Mouse (Mus musculus) MEL (cell line): ENCODE results near the gene Galnt2. TPM values are rescaled to one million over a fixed set of nuclear protein-coding genes. Genes with fewer than 3 reads are reported as not detected.

ENCODE experiments used
- DNase-seq: peaks from one replicate; pipeline ENCODE4 v3.0.0; 2011; ENCODE audit warnings: low read depth, low spot score
- H3K27ac ChIP-seq: 2 replicates; pipeline ENCODE4 v1.5.1; 2012; ENCODE audit warnings: low read depth, mild to moderate bottlenecking, control low read depth, low read length, moderate library complexity; ENCODE audit not compliant: control insufficient read depth
- H3K27me3 ChIP-seq, 2 experiments: fragments of 150-350 bp in 1 of 2; sonication (generic) in 1 of 2; 2 replicates each; pipeline ENCODE4 v1.6.1; 2012; ENCODE audit warnings: low read length in 2 of 2, mild to moderate bottlenecking in 2 of 2, improper control_type of control experiment in 1 of 2, moderate library complexity in 1 of 2; ENCODE audit not compliant: insufficient read depth in 2 of 2, control insufficient read depth in 1 of 2
- H3K36me3 ChIP-seq, 2 experiments: 2 replicates each; pipeline ENCODE4 v1.6.1; 2012 to 2014; ENCODE audit warnings: low read length in 2 of 2, improper control_type of control experiment in 1 of 2, inconsistent platforms in 1 of 2, mild to moderate bottlenecking in 1 of 2; ENCODE audit not compliant: insufficient read depth in 2 of 2, control insufficient read depth in 1 of 2
- H3K4me1 ChIP-seq, 2 experiments: fragments of 150-350 bp in 1 of 2; sonication (generic) in 1 of 2; 2 replicates each; pipeline ENCODE4 v1.6.1; 2012; ENCODE audit warnings: low read length in 2 of 2, improper control_type of control experiment in 1 of 2, mild to moderate bottlenecking in 1 of 2; ENCODE audit not compliant: insufficient read depth in 2 of 2, control insufficient read depth in 1 of 2
- H3K4me3 ChIP-seq, 2 experiments: fragments of 150-350 bp in 1 of 2; sonication (generic) in 1 of 2; 2 replicates each; pipeline ENCODE4 v1.5.1; 2012; ENCODE audit warnings: low read depth in 2 of 2, low read length in 2 of 2, mild to moderate bottlenecking in 2 of 2, moderate library complexity in 2 of 2, control low read depth in 1 of 2, improper control_type of control experiment in 1 of 2; ENCODE audit not compliant: control insufficient read depth in 1 of 2, insufficient read depth in 1 of 2
- H3K79me2 ChIP-seq: 2 replicates; pipeline ENCODE4 v1.6.1; 2012; ENCODE audit warnings: mild to moderate bottlenecking, low read length, moderate library complexity; ENCODE audit not compliant: control insufficient read depth, poor library complexity, insufficient read depth
- H3K9ac ChIP-seq: 2 replicates; pipeline ENCODE4 v1.6.1; 2012; ENCODE audit warnings: low read depth, mild to moderate bottlenecking, control low read depth, low read length, moderate library complexity; ENCODE audit not compliant: control insufficient read depth, poor library complexity, severe bottlenecking
- H3K9me3 ChIP-seq: fragments of 150-350 bp; sonication (generic); replicated peaks from 2 replicates; pipeline ENCODE4 v1.6.1; 2012; ENCODE audit warnings: mild to moderate bottlenecking, low read length, improper control_type of control experiment, moderate library complexity; ENCODE audit not compliant: insufficient read depth
- CTCF ChIP-seq, 3 experiments: IDR thresholded peaks in 2 of 3; conservative IDR thresholded peaks in 1 of 3; 2 replicates each; pipeline ENCODE4 v1.5.1; 2011 to 2012; ENCODE audit warnings: low read length in 3 of 3, low read depth in 2 of 3, mild to moderate bottlenecking in 2 of 3, improper control_type of control experiment in 1 of 3, inconsistent platforms in 1 of 3, mixed read lengths in 1 of 3, moderate library complexity in 1 of 3; ENCODE audit not compliant: control insufficient read depth in 1 of 3, insufficient read depth in 1 of 3, poor library complexity in 1 of 3, severe bottlenecking in 1 of 3
- GATA1 ChIP-seq: IDR thresholded peaks from 2 replicates; pipeline ENCODE4 v1.6.1; 2011; ENCODE audit warnings: low read depth, low read length, improper control_type of control experiment
- MXI1 ChIP-seq: IDR thresholded peaks from 2 replicates; pipeline ENCODE4 v1.6.1; 2011; ENCODE audit warnings: mild to moderate bottlenecking, low read depth, low read length, improper control_type of control experiment
- NELFE ChIP-seq: IDR thresholded peaks from 2 replicates; pipeline ENCODE4 v1.6.1; 2011; ENCODE audit warnings: low read depth, low read length, improper control_type of control experiment
- TAL1 ChIP-seq: IDR thresholded peaks from 2 replicates; pipeline ENCODE4 v1.6.1; 2012; ENCODE audit warnings: mild to moderate bottlenecking, inconsistent platforms, low read length, moderate library complexity, mixed read lengths
- TBP ChIP-seq: IDR thresholded peaks from 2 replicates; pipeline ENCODE4 v1.8.0; 2011; ENCODE audit warnings: low read depth, low read length, improper control_type of control experiment
- ZNF384 ChIP-seq: IDR thresholded peaks from 2 replicates; pipeline ENCODE4 v1.6.1; 2012; ENCODE audit warnings: low read depth, mild to moderate bottlenecking, inconsistent platforms, low read length, improper control_type of control experiment
- polyA plus RNA-seq, 2 experiments: library from polyadenylated mRNA; stranded (reverse) in 1 of 2; unstranded in 1 of 2; fragments of >175 nt in 1 of 2; fragments of >200 nt in 1 of 2; gene quantifications; 2 replicates each; pipeline versions ENCODE4 v1.2.1 to v1.2.4; 2012; ENCODE audit warnings: low replicate concordance in 2 of 2, low read depth in 1 of 2; ENCODE audit not compliant: insufficient read length in 2 of 2, insufficient read depth in 1 of 2, missing spikeins in 1 of 2
- total RNA-seq: library from RNA; depleted of rRNA; stranded (reverse); fragments of 300-350 nt; gene quantifications from 2 replicates; pipeline ENCODE4 v1.2.3, GENCODE M21; 2012; rRNA removed

The Galnt2 gene
- total and polyA plus RNA-seq, 3 experiments, result 12.0 to 14.5 TPM; not detected in 1

DNA sequence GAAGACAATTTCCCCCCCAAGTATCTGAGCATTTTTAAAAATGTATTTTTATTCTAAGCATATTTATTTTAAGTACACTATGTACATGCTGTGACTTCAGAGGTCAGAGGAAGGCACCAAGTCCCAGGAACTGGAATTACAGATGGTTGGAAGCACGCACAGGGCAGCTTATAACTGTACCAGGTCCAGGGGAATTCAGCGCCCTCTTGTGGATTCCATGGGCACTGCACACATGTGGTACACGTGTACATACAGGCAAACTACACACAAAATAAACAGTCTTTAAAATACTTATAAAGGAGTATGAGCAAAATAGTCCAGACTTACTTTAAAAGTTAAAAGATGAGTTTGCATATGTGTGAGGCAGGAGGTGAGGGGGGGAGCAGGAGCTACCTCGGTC is 162.7 kb downstream of the Galnt2 start:
- Histone ChIP-seq H3K36me3 (no peaks in the 10 kb centered on the region), H3K27ac (no peak overlapping the region), H3K9me3 (no peaks in the 10 kb centered on the region), H3K4me3 (no peak overlapping the region), H3K79me2 (no peaks in the 10 kb centered on the region), H3K27me3 (no peaks in the 10 kb centered on the region), H3K4me1 (no peaks in the 10 kb centered on the region), H3K9ac (no peak overlapping the region)
- TF ChIP-seq CTCF (IDR thresholded peaks at IDR 0.05 in 2 of 3, conservative IDR thresholded peaks at IDR 0.05 in 1 of 3; ENCODE audit: control insufficient read depth in 1 of 3, insufficient read depth in 1 of 3, low read depth in 2 of 3, low read length in 3 of 3, poor library complexity in 1 of 3, severe bottlenecking in 1 of 3) (peak; percentile 31 to 61 (median 47); a peak in 5 of 6 replicates), TBP (no peak)
- peak; percentile 19 for DNase-seq

DNA sequence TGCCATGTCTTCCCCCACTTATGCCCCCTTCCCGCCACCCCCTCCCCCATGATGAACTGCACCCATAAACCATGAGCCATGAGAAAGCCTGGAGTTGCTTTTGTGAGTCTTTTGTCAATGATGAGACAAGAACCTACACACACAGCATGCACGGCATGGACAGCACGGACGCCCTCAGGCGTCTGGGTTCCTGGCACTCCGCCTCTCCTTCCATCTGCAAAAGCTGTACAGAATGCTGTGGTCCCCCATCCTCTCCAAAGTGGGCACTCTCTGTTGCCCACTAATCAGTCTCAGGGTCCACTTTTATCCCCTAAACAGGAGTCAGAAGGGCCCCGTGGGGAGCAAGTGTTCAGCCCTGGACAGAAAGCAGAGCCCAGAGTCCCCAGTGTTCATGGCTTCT is 163.8 kb downstream of the Galnt2 start:
- Histone ChIP-seq H3K9me3 (no peaks in the 10 kb centered on the region), H3K4me1 (no peaks in the 10 kb centered on the region), H3K27me3 (no peaks in the 10 kb centered on the region), H3K9ac (no peak overlapping the region), H3K27ac (no peak overlapping the region), H3K36me3 (no peaks in the 10 kb centered on the region), H3K79me2 (no peaks in the 10 kb centered on the region), H3K4me3 (no peak overlapping the region)
- TF ChIP-seq TAL1, result no peak
- TF ChIP-seq MXI1, result no peak
- no peak for TF ChIP-seq NELFE
- no peak for TF ChIP-seq GATA1
- no peak for TF ChIP-seq ZNF384
- no peak for DNase-seq

Other genes starting within 250 kb of the Galnt2 start
- 26.1 and 37.8 TPM in 2 replicates for gene Abcb10, start 248.3 kb upstream of the Galnt2 start, total RNA-seq
- gene Abcb10, start 248.3 kb upstream of the Galnt2 start, polyA plus RNA-seq, result 10 to 100 TPM; 32.6 to 33.7 TPM
- 85.9 and 86.3 TPM in 2 replicates for gene Taf5l, start 210.0 kb upstream of the Galnt2 start, total RNA-seq
- gene Taf5l, start 210.0 kb upstream of the Galnt2 start, polyA plus RNA-seq, result 10 to 100 TPM in 1 of 2 experiments, not detected in 1; 88.4 TPM
- 39.7 and 40.1 TPM in 2 replicates for gene Urb2, start 209.9 kb upstream of the Galnt2 start, total RNA-seq
- gene Urb2, start 209.9 kb upstream of the Galnt2 start, polyA plus RNA-seq, result 10 to 100 TPM; 31.6 to 82.4 TPM
- not detected in 2 replicates for gene Pgbd5, start 208.3 kb downstream of the Galnt2 start, total RNA-seq
- gene Pgbd5, start 208.3 kb downstream of the Galnt2 start, polyA plus RNA-seq, result not detected